Mouse (Mus musculus): ENCODE data around the gene Emx1.

DNA sequence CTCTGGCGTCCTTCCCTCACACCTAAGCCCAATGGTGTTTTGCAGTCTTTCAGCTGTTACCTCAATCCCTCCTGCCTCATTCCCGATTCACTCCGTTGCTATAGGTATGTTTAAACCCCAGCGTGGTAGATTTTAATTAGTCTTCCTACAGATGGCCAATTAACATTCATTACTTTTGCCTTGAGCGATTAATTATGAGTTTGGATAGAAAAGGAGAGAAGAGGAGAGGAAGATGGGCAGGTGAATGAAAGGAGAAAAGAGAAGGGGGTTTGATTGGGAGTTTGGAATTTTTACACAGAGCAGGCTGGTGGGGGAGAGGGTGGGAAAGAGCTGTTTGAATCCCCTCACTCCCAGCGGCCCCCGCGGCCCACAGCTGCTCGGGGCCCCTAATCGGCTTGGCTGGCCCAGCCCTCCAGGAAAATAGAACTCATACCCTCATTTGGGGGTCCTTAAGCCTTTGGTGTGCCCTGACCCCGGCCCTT is 21.8 kb upstream of the Emx1 start:
- TF ChIP-seq GATA1 (IDR thresholded peaks at IDR 0.05; ENCODE audit: borderline replicate concordance, low read length) (no peak), FLI1 (IDR thresholded peaks at IDR 0.05; ENCODE audit: low read length) (no peak)
